Mouse (Mus musculus): ENCODE data around the gene Zswim5.
A peak's percentile ranks its signal among the peaks of the same experiment; 100 is the strongest.

Zswim5 gene

DNA sequence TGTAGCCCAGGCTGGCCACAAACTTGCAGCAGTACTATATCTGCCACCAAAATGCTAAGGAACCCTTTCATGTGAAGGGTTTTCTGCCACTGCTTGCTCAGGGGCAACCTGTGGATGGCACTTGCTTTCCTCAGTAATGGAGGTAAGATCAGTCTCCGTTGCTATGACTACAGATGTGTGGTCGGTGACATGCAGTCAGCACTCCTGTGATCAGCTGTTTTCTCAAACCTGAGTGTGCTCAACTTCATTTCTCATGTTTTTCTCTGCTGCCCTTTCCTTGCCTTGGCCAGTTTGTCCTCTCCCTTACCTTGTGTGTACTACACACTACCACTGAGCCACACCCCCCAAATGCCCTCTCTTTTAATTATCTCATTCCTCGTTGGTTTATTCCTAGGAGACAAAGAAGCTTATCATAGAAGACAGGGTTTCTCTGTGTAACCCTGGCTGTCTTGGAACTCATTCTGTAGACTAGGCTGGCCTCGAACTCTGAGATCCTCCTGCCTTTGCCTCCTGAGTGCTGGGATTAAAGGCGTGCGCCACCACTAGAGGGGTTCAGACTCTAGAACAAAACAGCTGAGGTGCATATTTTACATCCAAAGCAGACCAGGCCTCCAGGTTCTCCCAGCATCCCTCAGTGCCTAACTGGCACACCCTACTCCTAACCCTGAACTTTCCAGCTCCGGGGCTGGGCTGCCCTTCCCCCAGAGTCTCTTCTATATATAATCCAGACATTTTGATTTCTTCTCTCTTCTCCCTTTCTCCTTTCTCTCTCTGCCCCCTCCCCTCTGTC is 128.6 kb downstream of the Zswim5 start:
- DNase-seq (ENCODE audit: low spot score) = no peak

GRCm38 (mm10) chr4:117007058-117007457 is 129.9 kb downstream of the Zswim5 start:
- no peak for DNase-seq (ENCODE audit: low spot score)

GRCm38 (mm10) chr4:117010231-117010630 is 133.1 kb downstream of the Zswim5 start:
- DNase-seq (ENCODE audit: low spot score) = no peak

DNA sequence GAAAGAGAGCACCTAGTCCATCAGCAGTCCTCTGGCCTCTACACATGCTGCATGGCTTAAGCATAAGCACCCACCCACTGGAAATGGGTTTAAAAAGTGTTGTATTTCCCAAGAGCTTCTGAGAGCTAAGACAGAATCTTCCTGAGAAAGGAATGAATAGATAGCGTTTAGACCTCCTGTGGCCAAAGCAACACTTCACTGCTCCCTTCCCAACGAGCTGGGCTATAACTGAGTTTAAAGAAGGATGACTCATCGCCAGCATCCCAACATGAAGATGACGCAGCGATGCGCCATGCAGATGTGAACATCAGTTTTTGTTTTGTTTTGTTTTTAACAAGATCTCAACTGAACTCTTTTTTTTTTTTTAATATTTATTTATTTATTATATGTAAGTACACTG is 136.4 kb downstream of the Zswim5 start:
- DNase-seq (ENCODE audit: low spot score) = no peak

DNA sequence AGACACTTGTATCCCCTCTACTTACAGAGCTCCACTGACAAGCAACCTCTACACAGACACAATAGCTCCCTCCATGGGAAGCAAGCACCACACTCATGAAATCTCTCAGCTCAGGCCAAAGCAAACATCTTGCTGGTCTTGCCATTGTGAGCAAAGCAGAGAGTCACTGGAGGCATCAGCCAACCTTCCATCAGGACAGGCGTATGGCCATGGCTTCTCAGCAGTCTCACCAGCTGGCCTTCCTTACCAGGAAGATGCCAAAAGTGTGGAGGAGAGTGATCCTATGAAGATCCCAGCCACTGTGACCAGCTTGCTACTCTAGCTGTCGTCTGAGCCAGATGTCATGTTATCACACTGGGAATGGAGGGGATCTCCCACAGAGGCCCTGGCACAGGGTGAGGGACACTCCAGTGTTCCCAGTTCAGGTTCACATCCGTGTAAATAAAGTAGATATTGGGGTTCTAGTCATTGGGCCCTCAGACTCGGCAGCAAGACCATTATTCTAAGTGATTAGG is 137.8 kb downstream of the Zswim5 start:
- no peak for DNase-seq (ENCODE audit: low spot score)

GRCm38 (mm10) chr4:117017738-117018137 is 140.6 kb downstream of the Zswim5 start:
- no peak for DNase-seq (ENCODE audit: low spot score)

GRCm38 (mm10) chr4:117018327-117018726 is 141.2 kb downstream of the Zswim5 start:
- DNase-seq (ENCODE audit: low spot score) = no peak

DNA sequence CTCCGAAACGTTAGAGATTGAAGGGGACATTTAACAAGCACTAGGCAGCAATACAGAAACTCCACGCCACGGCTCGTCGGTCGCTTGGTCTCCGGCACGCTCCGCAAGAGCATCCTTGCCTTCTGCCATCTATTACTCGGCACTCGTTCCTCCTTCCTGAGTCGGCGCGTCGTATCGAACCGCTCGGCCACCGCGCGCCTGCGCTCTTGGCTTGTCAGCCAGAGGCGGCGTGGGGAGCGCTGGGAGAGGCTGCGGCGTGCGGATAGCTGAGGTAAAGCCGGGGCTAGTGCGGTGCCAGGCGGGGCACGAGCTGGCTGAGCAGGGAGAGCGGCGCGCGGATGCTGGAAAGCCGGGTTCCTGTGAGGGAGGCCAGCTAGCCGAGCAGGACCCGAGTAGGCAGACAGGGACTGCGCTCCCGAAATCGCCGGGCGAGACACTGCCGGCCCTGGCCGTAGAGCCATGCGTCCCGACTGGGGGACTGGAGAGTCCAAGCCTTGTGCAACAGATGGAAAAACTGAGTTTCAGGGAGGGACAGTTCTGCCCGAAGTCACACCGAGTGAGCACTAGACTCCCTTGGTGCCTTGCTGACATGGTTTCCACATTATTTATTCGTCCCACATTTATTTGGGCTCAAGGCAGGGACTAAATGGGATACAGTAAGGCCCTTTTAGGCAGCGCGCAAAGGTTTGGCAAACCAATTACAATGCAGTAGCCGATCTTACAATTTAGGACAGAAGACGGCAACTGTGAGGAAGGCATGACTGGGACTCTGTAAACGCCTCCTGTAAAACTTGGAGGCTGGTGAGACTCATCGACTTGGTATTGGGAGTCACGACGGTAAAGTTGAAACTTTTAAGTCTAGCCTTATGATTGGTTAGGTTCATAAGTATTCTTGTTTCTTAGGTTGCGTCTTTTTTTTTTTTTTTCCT is 142.3 kb downstream of the Zswim5 start, which contains the start of gene Eif2b3:
Gene Eif2b3 (plus strand): TSS at position 197 of the 929 bp plus-strand sequence.
- DNase-seq (ENCODE audit: low spot score) = peak; percentile 90

- no peak for DNase-seq (ENCODE audit: low spot score)
Measured at GRCm38 (mm10) chr4:117023469-117023868, 146.3 kb downstream of the Zswim5 start.

DNA sequence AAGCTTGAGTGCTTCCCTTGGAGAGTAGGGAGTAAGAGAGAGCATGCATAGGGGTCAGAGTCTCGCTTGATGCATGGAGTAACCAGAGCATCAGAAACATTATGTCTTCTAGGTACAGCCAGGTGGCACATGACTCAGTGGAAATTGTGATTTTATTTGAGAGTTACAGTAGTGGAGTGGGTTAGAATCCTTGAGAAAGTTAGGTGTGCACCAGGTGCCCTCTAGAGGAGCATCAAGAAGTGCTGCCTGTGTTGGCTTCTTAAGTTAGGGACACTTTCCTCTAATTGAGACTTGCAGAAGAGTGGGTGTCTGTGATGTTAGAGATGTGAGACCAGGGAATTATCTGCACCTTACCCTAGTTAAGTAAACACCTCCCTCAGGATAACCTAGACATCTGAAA is 153.9 kb downstream of the Zswim5 start:
- DNase-seq (ENCODE audit: low spot score) = no peak

All from urinary bladder, postnatal 14 days (tissue).